Mouse (Mus musculus) embryonic facial prominence, embryonic 14.5 days (tissue): ENCODE data around the gene Nt5c2. TPM values are rescaled to one million over a fixed set of nuclear protein-coding genes. Genes with fewer than 3 reads are reported as not detected.
"Not testable (repeated sequence)": the region's sequence is repeated elsewhere in the genome, so short reads cannot be mapped to it uniquely, and the experiment has no call there.

Experiments used
- ATAC-seq: fragments of 200-750 bp; cut with Nextera tagmentation; 2 replicates; pipeline ENCODE4 v1.8.0; 2017; ENCODE audit warnings: low read depth, moderate number of reproducible peaks, moderate TSS enrichment
- DNase-seq: peaks from one replicate; pipeline ENCODE4 v3.0.0-alpha.2; 2015; ENCODE audit warnings: low spot score
- H3K27ac ChIP-seq: fragments of 300-500 bp; sonication (generic); replicated peaks from 2 replicates; pipeline ENCODE4 v1.5.1; 2014; ENCODE audit warnings: low read depth, mild to moderate bottlenecking, low read length, moderate library complexity
- H3K27me3 ChIP-seq: fragments of 300-500 bp; sonication (generic); replicated peaks from 2 replicates; pipeline ENCODE4 v1.6.1; 2014; ENCODE audit warnings: low read length; ENCODE audit not compliant: control insufficient read depth, insufficient read depth
- H3K36me3 ChIP-seq: fragments of 300-500 bp; sonication (generic); 2 replicates; pipeline ENCODE4 v1.6.1; 2014; ENCODE audit warnings: low read length, mixed read lengths; ENCODE audit not compliant: control insufficient read depth, insufficient read depth
- H3K4me1 ChIP-seq: fragments of 300-500 bp; sonication (generic); 2 replicates; pipeline ENCODE4 v1.6.1; 2014; ENCODE audit warnings: antibody characterized with exemption, low read length; ENCODE audit not compliant: control insufficient read depth, insufficient read depth
- H3K4me2 ChIP-seq: fragments of 300-500 bp; sonication (generic); 2 replicates; pipeline ENCODE4 v1.6.1; 2014; ENCODE audit warnings: low read depth, mild to moderate bottlenecking, low read length, moderate library complexity, mixed read lengths
- H3K4me3 ChIP-seq: fragments of 300-500 bp; sonication (generic); 2 replicates; pipeline ENCODE4 v1.5.1; 2014; ENCODE audit warnings: low read depth, mild to moderate bottlenecking, low read length
- H3K9ac ChIP-seq: fragments of 300-500 bp; sonication (generic); 2 replicates; pipeline ENCODE4 v1.6.1; 2014; ENCODE audit warnings: low read depth, mild to moderate bottlenecking, low read length, moderate library complexity, mixed read lengths
- H3K9me3 ChIP-seq: fragments of 300-500 bp; sonication (generic); 2 replicates; pipeline ENCODE4 v1.6.1; 2016; ENCODE audit warnings: low read length; ENCODE audit not compliant: control insufficient read depth
- WGBS: fragments of 180-500 bp; shearing (Covaris S2); extraction: QIAGEN DNeasy Blood & Tissue Kit; methylation state at CpG from one replicate; pipeline ENCODE4 v1.1.7; 2014; 5-methylcytosine and 5-hydroxymethylcytosine counted together
- polyA plus RNA-seq: library from polyadenylated mRNA; unstranded; fragments of >200 nt; fragmentation: Nextera tagmentation; extraction: Ambion mirVana; gene quantifications from 2 replicates; pipeline ENCODE4 v1.2.1, GENCODE M21; 2014

Gene Nt5c2
- polyA plus RNA-seq, 1 experiment from 2014 or later = 66.3 TPM

- H3K9me3 ChIP-seq = no peaks in the 10 kb centered on the region
- ATAC-seq (no peak), DNase-seq (no peak)
- no peak overlapping the region for H3K9ac ChIP-seq
- H3K4me2 ChIP-seq = no peak overlapping the region
- H3K36me3 ChIP-seq = no peaks in the 10 kb centered on the region
- no peaks in the 10 kb centered on the region for H3K4me1 ChIP-seq
- no peak overlapping the region for H3K4me3 ChIP-seq
- H3K27ac ChIP-seq = no peak overlapping the region
- 81% methylated on average over 5 of the region's 6 CpGs for WGBS
- H3K27me3 ChIP-seq = no peaks in the 10 kb centered on the region
Measured at GRCm38 (mm10) chr19:46999753-47000152, 15.2 kb downstream of the Nt5c2 start.

- 84% methylated on average over 4 of the region's 4 CpGs for WGBS
- no peak overlapping the region for H3K4me3 ChIP-seq
- ATAC-seq = no peak
Measured at GRCm38 (mm10) chr19:46998953-46999352, 16.0 kb downstream of the Nt5c2 start.

GRCm38 (mm10) chr19:46998168-46998870 is 16.6 kb downstream of the Nt5c2 start:
- DNase-seq (no peak), ATAC-seq (no peak)
- H3K4me1 ChIP-seq = no peaks in the 10 kb centered on the region
- no peaks in the 10 kb centered on the region for H3K27me3 ChIP-seq
- H3K4me2 ChIP-seq = no peak overlapping the region
- WGBS = 63% methylated on average over 8 of the region's 8 CpGs
- H3K9me3 ChIP-seq = no peaks in the 10 kb centered on the region
- no peak overlapping the region for H3K4me3 ChIP-seq
- no peak overlapping the region for H3K27ac ChIP-seq
- no peaks in the 10 kb centered on the region for H3K36me3 ChIP-seq
- no peak overlapping the region for H3K9ac ChIP-seq

More at GRCm38 (mm10) chr19:46998953-46999352, 16.0 kb downstream of the Nt5c2 start:
- no peaks in the 10 kb centered on the region for H3K36me3 ChIP-seq
- no peaks in the 10 kb centered on the region for H3K4me1 ChIP-seq
- no peak overlapping the region for H3K9ac ChIP-seq
- no peaks in the 10 kb centered on the region for H3K27me3 ChIP-seq
- DNase-seq = no peak
- no peaks in the 10 kb centered on the region for H3K9me3 ChIP-seq
- H3K27ac ChIP-seq = no peak overlapping the region
- no peak overlapping the region for H3K4me2 ChIP-seq

GRCm38 (mm10) chr19:46996095-46996494 is 18.9 kb downstream of the Nt5c2 start:
- Histone ChIP-seq H3K9me3 (no peaks in the 10 kb centered on the region), H3K27me3 (no peaks in the 10 kb centered on the region), H3K9ac (no peak overlapping the region), H3K4me1 (no peaks in the 10 kb centered on the region), H3K36me3 (no peaks in the 10 kb centered on the region), H3K4me3 (no peak overlapping the region), H3K4me2 (no peak overlapping the region), H3K27ac (no peak overlapping the region)
- 75% methylated on average over 9 of the region's 9 CpGs for WGBS
- ATAC-seq = no peak
- no peak for DNase-seq

- H3K4me1 ChIP-seq, DNase-seq, ATAC-seq, H3K9me3 ChIP-seq, H3K4me3 ChIP-seq, H3K4me2 ChIP-seq, H3K36me3 ChIP-seq, H3K27ac ChIP-seq, H3K27me3 ChIP-seq, H3K9ac ChIP-seq: not testable (repeated sequence)
- WGBS = 79% methylated on average over 4 of the region's 4 CpGs
Measured at GRCm38 (mm10) chr19:46992329-46992728, 22.6 kb downstream of the Nt5c2 start.

GRCm38 (mm10) chr19:46991145-46991544 is 23.8 kb downstream of the Nt5c2 start:
- no peak overlapping the region for H3K27ac ChIP-seq
- ATAC-seq (peak; percentile 38; the same call in 1 of the 2 replicates), DNase-seq (peak; percentile 82)
- no peaks in the 10 kb centered on the region for H3K4me1 ChIP-seq
- no peak overlapping the region for H3K9ac ChIP-seq
- no peaks in the 10 kb centered on the region for H3K9me3 ChIP-seq
- H3K4me3 ChIP-seq = no peak overlapping the region
- no peaks in the 10 kb centered on the region for H3K36me3 ChIP-seq
- WGBS = 14% methylated on average over 5 of the region's 5 CpGs
- H3K4me2 ChIP-seq = no peak overlapping the region
- no peaks in the 10 kb centered on the region for H3K27me3 ChIP-seq

- not testable (repeated sequence) for ATAC-seq, H3K9me3 ChIP-seq, H3K4me1 ChIP-seq, H3K27me3 ChIP-seq, H3K27ac ChIP-seq, H3K9ac ChIP-seq, H3K4me2 ChIP-seq, DNase-seq, H3K4me3 ChIP-seq, H3K36me3 ChIP-seq
- 87% methylated on average over 7 of the region's 8 CpGs for WGBS
Measured at GRCm38 (mm10) chr19:46990625-46991024, 24.3 kb downstream of the Nt5c2 start.

GRCm38 (mm10) chr19:46990153-46990518 is 24.8 kb downstream of the Nt5c2 start:
- DNase-seq (no peak), ATAC-seq (no peak)
- Histone ChIP-seq H3K36me3 (no peaks in the 10 kb centered on the region), H3K4me1 (no peaks in the 10 kb centered on the region), H3K4me3 (no peak overlapping the region), H3K9ac (no peak overlapping the region), H3K4me2 (no peak overlapping the region), H3K9me3 (no peaks in the 10 kb centered on the region), H3K27ac (no peak overlapping the region), H3K27me3 (no peaks in the 10 kb centered on the region)
- WGBS = 82% methylated on average over 3 of the region's 3 CpGs

- no peak overlapping the region for H3K9ac ChIP-seq
- no peaks in the 10 kb centered on the region for H3K4me1 ChIP-seq
- ATAC-seq = peak; percentile 61; the same call in 1 of the 2 replicates
- no peak overlapping the region for H3K4me3 ChIP-seq
- peak; percentile 43 for DNase-seq
- H3K27ac ChIP-seq = no peak overlapping the region
- no peaks in the 10 kb centered on the region for H3K36me3 ChIP-seq
- 78% methylated on average over 20 of the region's 20 CpGs for WGBS
- no peaks in the 10 kb centered on the region for H3K27me3 ChIP-seq
- no peak overlapping the region for H3K4me2 ChIP-seq
- no peaks in the 10 kb centered on the region for H3K9me3 ChIP-seq
Measured at GRCm38 (mm10) chr19:46989479-46990152, 25.3 kb downstream of the Nt5c2 start.
